Mouse (Mus musculus): ENCODE results near the gene Miga1. TPM values are rescaled to one million over a fixed set of nuclear protein-coding genes. Genes with fewer than 3 reads are reported as not detected.
"Not testable (repeated sequence)": the region's sequence is repeated elsewhere in the genome, so short reads cannot be mapped to it uniquely, and the experiment has no call there.

Miga1 gene
- polyA plus RNA-seq, 1 experiment: 10.1 TPM

DNA sequence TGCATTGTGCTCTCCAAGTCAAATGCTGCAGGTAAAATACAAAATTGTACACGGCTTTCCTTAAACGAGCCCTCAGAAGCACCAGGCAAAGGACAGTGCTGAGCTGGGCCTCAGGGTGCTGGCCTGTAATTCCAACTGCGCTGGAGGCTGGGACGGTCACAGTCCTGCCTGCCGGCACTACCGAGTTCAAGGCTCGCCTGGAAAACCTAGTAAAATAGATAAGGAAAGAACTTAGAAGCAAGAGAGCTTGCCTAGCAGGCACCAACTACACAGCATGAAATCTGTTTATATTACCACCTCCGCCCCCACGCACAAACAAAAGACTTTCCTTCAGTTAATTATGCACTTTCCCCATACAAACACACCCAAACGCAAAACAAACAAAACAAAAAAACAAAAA is 75.8 kb downstream of the Miga1 start:
- no peak for DNase-seq
- Histone ChIP-seq H3K4me1 (ENCODE audit: control insufficient read depth, insufficient read depth, low read length) (no peaks in the 10 kb centered on the region), H3K36me3 (ENCODE audit: control insufficient read depth, insufficient read depth, low read length) (no peaks in the 10 kb centered on the region), H3K27me3 (replicated peaks; ENCODE audit: control insufficient read depth, insufficient read depth, low read length) (no peaks in the 10 kb centered on the region), H3K4me3 (ENCODE audit: insufficient read depth, low read depth, low read length) (no peak overlapping the region), H3K27ac (ENCODE audit: insufficient read depth, low read depth, low read length) (no peak overlapping the region)
- TF ChIP-seq POLR2A (IDR thresholded peaks at IDR 0.05; ENCODE audit: low read depth, low read length) (no peak), CTCF (conservative IDR thresholded peaks at IDR 0.05; ENCODE audit: insufficient read depth, insufficient read length, low read depth, low read length) (no peak)
- 85% methylated on average over 10 of the region's 10 CpGs for WGBS

DNA sequence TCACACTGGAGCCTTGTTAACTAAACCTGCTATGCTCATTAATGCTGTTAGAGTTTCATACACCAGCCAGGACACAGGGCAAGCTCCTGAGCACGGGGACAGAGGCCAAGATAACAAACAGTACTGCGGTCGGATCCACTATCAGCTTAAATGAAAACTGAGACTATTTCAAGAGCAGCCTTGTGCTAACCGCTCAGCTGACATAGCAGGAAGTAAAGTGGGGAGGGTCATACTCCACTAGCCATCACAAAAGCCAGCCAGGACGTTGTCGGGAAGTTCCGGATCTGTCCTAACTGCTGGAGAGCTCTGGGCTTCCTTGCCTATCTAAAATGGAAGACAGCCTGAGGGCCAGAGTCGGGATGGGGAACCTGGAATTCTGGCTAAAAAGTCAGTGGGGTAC is 78.3 kb downstream of the Miga1 start:
- no peaks in the 10 kb centered on the region for H3K36me3 ChIP-seq (ENCODE audit: control insufficient read depth, insufficient read depth, low read length)
- no peaks in the 10 kb centered on the region for H3K27me3 ChIP-seq (replicated peaks; ENCODE audit: control insufficient read depth, insufficient read depth, low read length)
- no peaks in the 10 kb centered on the region for H3K4me1 ChIP-seq (ENCODE audit: control insufficient read depth, insufficient read depth, low read length)
- DNase-seq: peak; percentile 57
- no peak overlapping the region for H3K4me3 ChIP-seq (ENCODE audit: insufficient read depth, low read depth, low read length)
- WGBS: 15% methylated on average over 8 of the region's 8 CpGs
- H3K27ac ChIP-seq (ENCODE audit: insufficient read depth, low read depth, low read length): no peak overlapping the region
- TF ChIP-seq POLR2A (IDR thresholded peaks at IDR 0.05; ENCODE audit: low read depth, low read length): no peak
- TF ChIP-seq CTCF (conservative IDR thresholded peaks at IDR 0.05; ENCODE audit: insufficient read depth, insufficient read length, low read depth, low read length): no peak

DNA sequence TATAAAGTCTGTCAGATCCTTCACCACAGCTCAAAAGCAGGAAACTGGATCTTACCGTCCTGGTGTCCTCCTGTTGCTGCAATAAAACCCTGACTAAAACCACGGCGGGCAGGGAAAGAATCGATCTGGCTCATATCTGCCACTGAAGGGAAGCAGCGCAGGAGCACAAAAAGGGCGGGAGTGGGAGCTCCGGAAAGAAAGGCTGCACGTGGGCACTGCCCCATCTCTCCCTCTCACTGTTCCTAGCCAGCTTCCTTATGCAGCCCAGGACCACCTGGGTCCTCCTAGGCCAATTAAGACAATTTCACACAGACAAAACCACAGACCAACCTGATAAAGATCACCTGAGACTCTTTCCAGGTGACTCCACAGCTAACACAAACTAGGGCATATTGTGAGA is 78.8 kb downstream of the Miga1 start:
- 52% methylated on average over 8 of the region's 8 CpGs for WGBS
- Histone ChIP-seq H3K4me1 (ENCODE audit: control insufficient read depth, insufficient read depth, low read length) (no peaks in the 10 kb centered on the region), H3K36me3 (ENCODE audit: control insufficient read depth, insufficient read depth, low read length) (no peaks in the 10 kb centered on the region), H3K27ac (ENCODE audit: insufficient read depth, low read depth, low read length) (no peak overlapping the region), H3K27me3 (replicated peaks; ENCODE audit: control insufficient read depth, insufficient read depth, low read length) (no peaks in the 10 kb centered on the region), H3K4me3 (ENCODE audit: insufficient read depth, low read depth, low read length) (no peak overlapping the region)
- TF ChIP-seq CTCF (conservative IDR thresholded peaks at IDR 0.05; ENCODE audit: insufficient read depth, insufficient read length, low read depth, low read length): no peak
- TF ChIP-seq POLR2A (IDR thresholded peaks at IDR 0.05; ENCODE audit: low read depth, low read length): no peak
- DNase-seq: no peak

DNA sequence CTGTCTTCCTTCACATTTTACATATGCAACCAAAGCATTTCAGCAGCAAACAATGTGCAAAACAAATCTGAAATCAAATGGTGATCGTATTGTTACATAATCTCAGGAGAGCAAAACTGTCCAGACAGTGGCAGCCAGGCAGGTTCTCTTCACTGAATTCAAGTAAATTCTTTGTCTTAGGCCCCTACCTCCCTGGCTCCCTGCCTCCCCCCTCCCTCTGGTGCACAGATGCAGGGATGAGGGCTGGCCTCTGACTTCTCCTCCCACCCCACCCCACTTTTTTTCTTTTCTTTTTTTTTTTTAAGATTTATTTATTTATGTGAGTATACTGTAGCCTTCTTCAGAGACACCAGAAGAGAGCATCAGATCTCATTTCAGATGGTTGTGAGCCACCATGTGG is 79.8 kb downstream of the Miga1 start:
- no peak for DNase-seq
- WGBS: 95% methylated on average over 1 of the region's 1 CpGs
- Histone ChIP-seq H3K27ac (ENCODE audit: insufficient read depth, low read depth, low read length) (no peak overlapping the region), H3K36me3 (ENCODE audit: control insufficient read depth, insufficient read depth, low read length) (no peaks in the 10 kb centered on the region), H3K27me3 (replicated peaks; ENCODE audit: control insufficient read depth, insufficient read depth, low read length) (no peaks in the 10 kb centered on the region), H3K4me1 (ENCODE audit: control insufficient read depth, insufficient read depth, low read length) (no peaks in the 10 kb centered on the region), H3K4me3 (ENCODE audit: insufficient read depth, low read depth, low read length) (no peak overlapping the region)
- no peak for TF ChIP-seq CTCF (conservative IDR thresholded peaks at IDR 0.05; ENCODE audit: insufficient read depth, insufficient read length, low read depth, low read length)
- no peak for TF ChIP-seq POLR2A (IDR thresholded peaks at IDR 0.05; ENCODE audit: low read depth, low read length)

DNA sequence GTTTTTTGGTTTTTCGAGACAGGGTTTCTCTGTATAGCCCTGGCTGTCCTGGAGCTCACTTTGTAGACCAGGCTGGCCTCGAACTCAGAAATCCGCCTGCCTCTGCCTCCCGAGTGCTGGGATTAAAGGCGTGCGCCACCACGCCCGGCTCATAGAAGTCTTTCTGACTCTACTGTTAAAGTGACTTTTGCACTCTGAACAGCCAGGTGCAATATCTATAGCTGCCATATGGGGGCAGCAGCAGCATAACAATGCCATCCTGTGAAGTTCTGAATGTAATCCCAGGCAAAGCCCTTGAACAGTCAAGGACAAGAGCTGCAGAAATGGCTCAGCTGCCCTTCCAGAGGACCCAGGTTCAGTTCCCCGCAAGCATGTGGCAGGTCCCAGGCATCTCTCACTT is 80.8 kb downstream of the Miga1 start:
- peak; percentile 75 for TF ChIP-seq CTCF (conservative IDR thresholded peaks at IDR 0.05; ENCODE audit: insufficient read depth, insufficient read length, low read depth, low read length)
- 20% methylated on average over 8 of the region's 9 CpGs for WGBS
- not testable (repeated sequence) for H3K27me3 ChIP-seq (replicated peaks; ENCODE audit: control insufficient read depth, insufficient read depth, low read length); H3K4me1 ChIP-seq (ENCODE audit: control insufficient read depth, insufficient read depth, low read length); H3K27ac ChIP-seq (ENCODE audit: insufficient read depth, low read depth, low read length); H3K36me3 ChIP-seq (ENCODE audit: control insufficient read depth, insufficient read depth, low read length); H3K4me3 ChIP-seq (ENCODE audit: insufficient read depth, low read depth, low read length)
- peak; percentile 84 for DNase-seq

DNA sequence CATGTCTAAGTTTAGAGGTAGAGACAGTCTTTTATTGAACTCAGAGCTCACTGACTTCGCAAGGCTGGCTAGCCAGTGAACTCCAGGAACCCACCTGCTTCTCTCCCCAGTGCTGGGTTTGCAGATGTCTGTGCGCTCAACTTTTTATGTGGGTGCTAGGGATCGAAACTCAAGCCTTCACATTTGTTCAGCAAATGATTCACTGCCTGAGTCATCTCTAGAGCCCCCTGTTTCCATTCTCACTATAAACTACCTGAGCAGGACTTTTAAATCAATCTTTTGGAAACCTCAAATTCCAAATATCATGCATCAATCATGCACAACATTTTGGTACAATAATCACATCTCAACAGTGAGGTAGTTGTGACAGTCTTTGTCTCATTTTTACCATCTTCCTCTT is 82.7 kb downstream of the Miga1 start:
- Histone ChIP-seq H3K27ac (ENCODE audit: insufficient read depth, low read depth, low read length) (no peak overlapping the region), H3K4me3 (ENCODE audit: insufficient read depth, low read depth, low read length) (no peak overlapping the region), H3K36me3 (ENCODE audit: control insufficient read depth, insufficient read depth, low read length) (no peaks in the 10 kb centered on the region), H3K27me3 (replicated peaks; ENCODE audit: control insufficient read depth, insufficient read depth, low read length) (no peaks in the 10 kb centered on the region), H3K4me1 (ENCODE audit: control insufficient read depth, insufficient read depth, low read length) (no peaks in the 10 kb centered on the region)
- DNase-seq: no peak
- TF ChIP-seq CTCF (conservative IDR thresholded peaks at IDR 0.05; ENCODE audit: insufficient read depth, insufficient read length, low read depth, low read length): no peak
- no peak for TF ChIP-seq POLR2A (IDR thresholded peaks at IDR 0.05; ENCODE audit: low read depth, low read length)
- 86% methylated on average over 3 of the region's 3 CpGs for WGBS

DNA sequence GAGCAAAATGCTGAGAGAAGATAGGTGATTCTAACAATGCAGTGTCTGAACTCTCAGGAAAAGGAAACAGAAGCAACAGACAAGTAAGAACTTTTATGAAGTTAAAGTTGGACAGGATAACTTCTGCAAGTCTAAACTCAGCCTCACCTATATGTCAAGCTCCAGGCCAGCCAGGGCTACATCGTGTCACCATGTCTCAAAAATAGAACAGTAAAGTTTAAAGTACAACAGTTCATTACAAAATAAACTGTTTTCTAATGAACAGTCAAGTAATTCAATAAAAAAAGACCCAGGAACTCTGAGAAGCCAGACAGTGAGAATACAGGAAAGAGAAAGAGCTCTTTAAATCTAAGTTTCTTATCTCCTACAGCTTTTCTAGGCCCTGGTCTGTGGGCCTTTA is 89.7 kb downstream of the Miga1 start:
- WGBS: 63% methylated on average over 1 of the region's 1 CpGs
- Histone ChIP-seq H3K27ac (ENCODE audit: insufficient read depth, low read depth, low read length) (no peak overlapping the region), H3K4me1 (ENCODE audit: control insufficient read depth, insufficient read depth, low read length) (no peaks in the 10 kb centered on the region), H3K4me3 (ENCODE audit: insufficient read depth, low read depth, low read length) (no peak overlapping the region), H3K36me3 (ENCODE audit: control insufficient read depth, insufficient read depth, low read length) (no peaks in the 10 kb centered on the region), H3K27me3 (replicated peaks; ENCODE audit: control insufficient read depth, insufficient read depth, low read length) (no peaks in the 10 kb centered on the region)
- no peak for DNase-seq
- TF ChIP-seq POLR2A (IDR thresholded peaks at IDR 0.05; ENCODE audit: low read depth, low read length): no peak
- no peak for TF ChIP-seq CTCF (conservative IDR thresholded peaks at IDR 0.05; ENCODE audit: insufficient read depth, insufficient read length, low read depth, low read length)

DNA sequence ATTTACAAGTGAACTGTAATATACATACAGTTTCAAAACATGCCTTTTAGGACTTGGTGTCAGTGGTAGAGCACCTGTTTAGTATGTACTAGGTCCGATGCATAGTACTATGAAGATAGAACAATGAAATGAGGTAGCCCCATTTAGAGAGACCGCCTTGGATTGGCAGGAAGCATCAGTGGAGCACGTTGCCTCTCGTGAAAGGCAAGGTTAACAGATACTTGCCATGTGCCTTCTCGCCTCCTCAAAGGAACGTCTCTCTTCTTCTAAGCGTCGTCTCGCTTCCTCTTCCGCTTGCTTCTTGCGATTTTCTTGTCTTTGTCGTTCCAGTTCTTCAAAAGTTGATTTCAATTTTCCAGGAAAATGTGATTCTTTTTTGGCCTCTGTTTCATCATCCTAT is 92.5 kb downstream of the Miga1 start:
- no peak overlapping the region for H3K4me3 ChIP-seq (ENCODE audit: insufficient read depth, low read depth, low read length)
- no peak for TF ChIP-seq POLR2A (IDR thresholded peaks at IDR 0.05; ENCODE audit: low read depth, low read length)
- no peak for TF ChIP-seq CTCF (conservative IDR thresholded peaks at IDR 0.05; ENCODE audit: insufficient read depth, insufficient read length, low read depth, low read length)
- H3K4me1 ChIP-seq (ENCODE audit: control insufficient read depth, insufficient read depth, low read length): no peaks in the 10 kb centered on the region
- WGBS: 87% methylated on average over 12 of the region's 12 CpGs
- no peak overlapping the region for H3K27ac ChIP-seq (ENCODE audit: insufficient read depth, low read depth, low read length)
- no peaks in the 10 kb centered on the region for H3K36me3 ChIP-seq (ENCODE audit: control insufficient read depth, insufficient read depth, low read length)
- H3K27me3 ChIP-seq (replicated peaks; ENCODE audit: control insufficient read depth, insufficient read depth, low read length): no peaks in the 10 kb centered on the region
- no peak for DNase-seq
